Mouse (Mus musculus): ENCODE results near the gene 1700086D15Rik. TPM values are rescaled to one million over a fixed set of nuclear protein-coding genes. Genes with fewer than 3 reads are reported as not detected.

Gene 1700086D15Rik
- 1 to 10 TPM; 1.9 to 3.9 (median 3.0) TPM for total RNA-seq (2022)

DNA sequence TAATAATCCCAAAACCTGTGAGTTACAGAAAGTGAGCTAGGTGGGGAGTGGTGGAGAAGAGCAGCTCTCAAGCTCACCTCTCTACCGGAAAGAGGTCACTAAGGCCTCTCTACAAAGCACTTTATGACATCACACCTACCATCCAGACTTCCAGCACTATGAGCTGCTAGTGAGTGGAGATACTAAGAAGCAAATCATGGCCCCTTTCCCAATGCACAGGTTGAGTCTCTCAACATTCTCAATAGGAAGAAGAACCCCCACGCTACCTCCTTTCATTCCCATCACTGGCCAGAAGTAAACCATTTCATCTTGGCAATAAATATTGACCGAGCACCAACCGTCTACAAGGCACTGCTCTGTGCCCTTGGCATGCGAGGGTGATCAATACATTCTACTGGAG, at the start of gene 1700086D15Rik:
Gene 1700086D15Rik, minus strand, starts transcription at position 101 of the 400 bp plus-strand sequence.
- no peak for DNase-seq (ENCODE audit: low spot score in 2 of 2)

DNA sequence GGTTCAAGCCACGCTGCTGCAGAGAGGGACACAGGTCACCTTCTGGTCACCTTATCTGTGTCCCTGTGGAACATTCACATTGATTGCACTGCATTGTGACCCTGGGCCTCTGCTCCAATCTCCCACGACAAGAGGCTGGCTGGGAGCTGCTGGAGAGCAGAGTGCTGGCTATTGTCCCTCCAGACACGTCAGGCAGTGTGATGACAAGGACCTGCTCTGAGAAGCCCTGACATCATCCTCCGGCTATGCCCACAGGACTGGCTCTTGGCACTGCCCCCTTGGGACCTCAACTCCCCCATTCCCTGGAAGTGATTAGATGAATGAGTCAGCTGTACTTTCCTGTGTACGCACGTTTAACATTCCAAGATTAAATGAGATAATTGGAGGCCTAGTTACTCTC, 49.8 kb upstream of the 1700086D15Rik start:
- no peak for DNase-seq (ENCODE audit: low spot score in 2 of 2)

DNA sequence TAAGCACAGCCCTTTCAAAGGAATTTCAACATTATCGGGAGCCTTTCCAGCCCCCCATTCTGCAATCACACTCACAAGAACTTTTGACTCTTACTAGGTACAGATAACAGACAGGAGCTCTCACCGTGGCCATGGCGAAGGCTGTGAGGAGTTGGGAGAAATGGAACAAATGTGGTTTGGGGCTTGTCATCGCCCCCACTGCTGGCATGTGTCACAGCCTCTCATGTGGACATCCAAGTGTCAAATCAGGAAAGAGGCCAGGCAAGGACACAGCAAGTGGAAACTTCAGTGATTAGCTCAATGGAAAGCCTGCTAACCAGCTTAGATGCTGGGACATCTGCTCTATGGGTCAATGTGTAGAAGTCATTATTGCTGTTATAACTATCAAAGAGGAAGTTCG, 45.6 kb upstream of the 1700086D15Rik start:
- DNase-seq (ENCODE audit: low spot score in 2 of 2): no peak

DNA sequence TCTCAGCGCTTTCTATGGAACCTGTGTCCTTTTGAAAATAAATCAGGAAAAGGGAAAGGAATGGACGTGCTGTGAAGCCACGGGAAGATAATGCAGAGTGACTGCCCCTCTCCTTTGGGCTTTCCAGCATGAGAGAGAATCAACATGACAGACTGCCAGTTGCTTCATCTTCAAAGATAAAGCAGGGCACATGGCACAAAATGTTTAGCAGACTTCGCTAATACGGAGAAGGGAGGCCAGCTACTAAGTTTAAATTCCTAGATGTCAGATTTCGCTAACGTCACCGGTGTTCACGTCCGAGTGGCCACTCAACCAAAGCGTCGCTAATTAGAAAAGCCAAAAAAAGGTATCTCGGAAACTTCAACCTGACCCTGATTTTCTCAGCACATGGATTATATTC, 45.0 kb upstream of the 1700086D15Rik start:
- DNase-seq (ENCODE audit: low spot score in 2 of 2): no peak

DNA sequence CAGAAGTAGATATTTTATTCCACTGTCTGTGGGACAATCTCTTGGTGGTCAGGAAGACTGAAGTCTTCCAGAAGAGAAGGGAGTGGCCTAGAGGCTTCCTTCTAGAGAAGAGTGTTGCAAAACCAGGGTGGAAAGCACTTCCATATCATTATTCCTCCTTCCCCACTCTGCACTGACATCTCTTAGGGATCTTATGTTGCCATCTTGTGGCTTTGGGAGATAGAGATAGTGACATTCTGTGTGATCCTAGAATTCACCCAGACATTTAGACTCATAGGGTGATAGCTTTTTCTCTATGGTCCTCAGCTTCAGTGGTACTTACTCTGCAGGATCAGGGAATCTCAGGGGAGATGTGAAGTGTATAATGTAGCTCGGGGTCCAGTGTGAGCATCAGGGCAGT, 43.3 kb upstream of the 1700086D15Rik start:
- no peak for DNase-seq (ENCODE audit: low spot score in 2 of 2)

DNA sequence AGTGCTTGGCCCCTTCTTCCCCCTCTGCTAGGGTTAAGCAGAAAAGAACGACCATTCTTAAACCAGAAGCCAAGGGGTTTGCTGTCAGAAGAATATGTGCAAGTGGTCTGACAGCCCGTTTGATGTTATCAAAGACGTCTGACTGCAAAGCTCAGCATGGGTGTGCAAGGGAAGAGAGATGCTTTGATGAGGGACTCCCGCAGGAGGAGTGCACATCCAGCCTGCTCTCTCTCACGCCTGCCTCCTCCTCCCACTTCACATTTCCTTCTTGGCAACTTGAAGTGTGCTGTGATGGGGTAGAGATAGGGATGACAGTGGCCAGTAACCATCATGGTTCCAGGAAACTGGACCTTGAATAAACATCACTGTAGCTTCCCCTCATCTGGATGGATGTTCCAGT, 42.5 kb upstream of the 1700086D15Rik start:
- no peak for DNase-seq (ENCODE audit: low spot score in 2 of 2)

DNA sequence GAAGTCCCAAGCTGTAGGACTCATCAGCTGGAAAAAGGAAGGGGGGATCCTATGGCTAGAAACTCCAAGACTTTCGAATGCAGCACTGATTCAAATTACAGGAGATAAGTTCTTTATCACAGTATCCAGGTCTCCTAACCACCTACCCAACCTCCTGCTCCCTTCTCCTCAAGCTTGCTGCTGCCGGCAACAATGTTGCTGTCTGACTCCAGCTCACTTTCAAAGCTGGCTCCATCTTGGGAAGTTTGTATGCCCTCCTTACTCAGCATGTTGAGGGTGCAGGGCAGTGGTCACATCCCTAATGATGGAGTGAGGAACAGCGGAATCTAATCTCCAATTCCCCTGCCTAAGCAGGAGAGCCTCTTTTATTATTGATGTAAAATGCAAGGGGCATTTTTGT, 38.3 kb upstream of the 1700086D15Rik start:
- DNase-seq (ENCODE audit: low spot score in 2 of 2): no peak

DNA sequence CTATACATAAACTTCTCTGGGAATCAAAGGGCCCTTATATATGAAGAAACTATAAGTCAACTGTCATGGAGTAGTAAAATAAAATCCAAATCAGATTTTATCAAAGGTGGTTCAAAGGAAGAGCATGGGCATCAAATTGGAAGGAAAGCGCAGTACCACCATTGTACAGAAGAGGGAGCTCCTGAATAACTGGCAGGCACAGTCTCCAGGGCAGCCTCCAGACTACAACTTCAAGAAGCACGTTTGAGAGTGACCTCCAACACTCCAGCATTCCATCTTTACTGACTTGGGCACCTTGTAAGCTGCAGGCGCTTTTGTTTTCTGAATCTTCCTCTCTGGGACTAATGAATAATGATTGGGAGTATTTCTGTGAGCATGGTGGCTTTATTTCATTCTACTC, 37.6 kb upstream of the 1700086D15Rik start:
- peak; percentile 34 to 41 for DNase-seq (ENCODE audit: low spot score in 2 of 2)

DNA sequence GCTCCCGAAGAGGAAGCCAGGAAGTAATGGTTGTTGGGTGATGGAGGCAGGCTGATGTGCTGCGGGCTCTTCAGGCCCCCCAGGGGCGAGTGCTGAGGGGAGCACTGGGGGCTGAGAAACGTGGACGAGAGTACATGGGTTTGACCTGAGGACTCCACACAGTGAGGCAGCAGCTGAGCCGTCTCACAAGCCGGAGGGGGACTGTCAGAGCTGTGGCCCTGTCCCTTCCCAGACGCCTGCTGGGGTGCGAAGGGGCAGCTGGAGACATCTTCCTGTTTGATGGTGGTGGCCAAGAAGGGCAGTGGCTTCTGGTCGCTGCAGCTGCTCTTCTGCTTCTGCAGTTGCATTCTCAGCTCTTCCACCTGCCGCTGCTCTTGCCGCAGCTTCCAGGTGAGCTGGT, 27.3 kb upstream of the 1700086D15Rik start:
- no peak for DNase-seq (ENCODE audit: low spot score in 2 of 2)

DNA sequence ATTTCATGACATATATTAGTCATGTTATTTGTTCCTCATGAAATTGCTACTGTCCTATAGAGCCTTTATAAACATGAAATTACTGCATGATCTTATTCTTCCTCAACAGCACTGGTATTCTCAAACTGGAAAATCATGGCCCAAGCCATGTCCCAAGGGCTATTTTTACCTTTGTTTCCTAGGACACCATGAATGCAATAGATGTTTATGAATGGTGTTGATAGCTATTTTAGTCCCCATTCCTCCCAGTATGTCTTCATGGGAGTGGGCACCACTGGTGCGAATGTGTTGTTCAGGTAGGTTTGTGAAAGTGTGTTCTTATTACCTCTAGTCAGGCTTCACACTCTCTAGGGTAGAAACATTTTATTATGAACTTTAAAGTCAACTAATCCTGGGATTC, 25.4 kb upstream of the 1700086D15Rik start:
- DNase-seq (ENCODE audit: low spot score in 2 of 2): no peak

DNA sequence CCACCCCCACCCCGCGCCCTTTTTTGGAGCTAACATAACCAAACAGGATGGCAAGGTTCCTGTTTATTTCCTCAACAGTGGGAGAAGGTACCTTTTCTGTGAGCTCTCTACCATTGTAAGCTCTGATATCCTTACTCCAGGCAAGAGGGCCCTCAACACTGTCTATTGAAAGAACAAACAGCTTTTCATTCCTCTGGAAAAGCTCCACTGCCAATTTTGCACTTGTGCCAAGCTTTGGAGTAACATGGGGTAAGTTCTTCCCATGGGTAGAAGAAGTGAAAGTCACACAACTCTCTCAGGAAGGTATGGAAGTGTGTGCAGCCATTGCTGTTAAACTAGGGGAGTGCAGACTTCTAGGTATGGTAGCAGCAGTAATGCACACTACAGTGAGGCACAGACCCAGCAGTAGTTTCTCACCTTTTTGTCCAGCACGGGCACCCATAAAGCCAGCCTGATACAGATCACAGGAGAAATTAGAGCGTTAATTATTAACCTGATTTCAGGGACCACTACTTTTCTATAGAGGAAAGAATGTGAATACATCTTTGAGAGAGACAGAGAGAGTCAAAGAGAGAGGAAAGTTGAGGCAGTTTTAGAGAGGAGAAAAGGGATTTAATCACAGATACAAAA, 10.5 kb upstream of the 1700086D15Rik start:
- no peak for DNase-seq (ENCODE audit: low spot score in 2 of 2)

DNA sequence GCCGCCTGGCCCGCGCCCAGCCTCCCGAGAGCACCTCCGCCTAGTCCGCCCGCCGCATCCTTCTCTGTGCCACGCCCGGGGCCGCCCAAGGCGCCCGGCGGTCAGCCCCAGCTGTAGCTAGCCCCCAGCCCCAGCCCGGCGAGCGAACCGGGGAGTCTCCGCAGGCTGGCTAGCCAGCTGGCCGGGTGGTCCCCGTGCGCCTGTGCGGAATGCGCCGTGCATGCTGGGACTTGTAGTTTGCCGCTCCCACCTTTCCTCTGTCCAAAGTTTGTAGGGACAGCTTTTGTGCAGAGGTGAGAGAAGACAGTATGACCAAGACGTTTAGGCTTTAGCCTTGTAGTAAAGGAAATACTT, 3.1 kb upstream of the 1700086D15Rik start, which contains the start of gene Arhgap44:
Gene Arhgap44, minus strand, starts transcription at position 195 of the 354 bp plus-strand sequence.
- peak; percentile 57 for DNase-seq (ENCODE audit: low spot score in 2 of 2)

DNA sequence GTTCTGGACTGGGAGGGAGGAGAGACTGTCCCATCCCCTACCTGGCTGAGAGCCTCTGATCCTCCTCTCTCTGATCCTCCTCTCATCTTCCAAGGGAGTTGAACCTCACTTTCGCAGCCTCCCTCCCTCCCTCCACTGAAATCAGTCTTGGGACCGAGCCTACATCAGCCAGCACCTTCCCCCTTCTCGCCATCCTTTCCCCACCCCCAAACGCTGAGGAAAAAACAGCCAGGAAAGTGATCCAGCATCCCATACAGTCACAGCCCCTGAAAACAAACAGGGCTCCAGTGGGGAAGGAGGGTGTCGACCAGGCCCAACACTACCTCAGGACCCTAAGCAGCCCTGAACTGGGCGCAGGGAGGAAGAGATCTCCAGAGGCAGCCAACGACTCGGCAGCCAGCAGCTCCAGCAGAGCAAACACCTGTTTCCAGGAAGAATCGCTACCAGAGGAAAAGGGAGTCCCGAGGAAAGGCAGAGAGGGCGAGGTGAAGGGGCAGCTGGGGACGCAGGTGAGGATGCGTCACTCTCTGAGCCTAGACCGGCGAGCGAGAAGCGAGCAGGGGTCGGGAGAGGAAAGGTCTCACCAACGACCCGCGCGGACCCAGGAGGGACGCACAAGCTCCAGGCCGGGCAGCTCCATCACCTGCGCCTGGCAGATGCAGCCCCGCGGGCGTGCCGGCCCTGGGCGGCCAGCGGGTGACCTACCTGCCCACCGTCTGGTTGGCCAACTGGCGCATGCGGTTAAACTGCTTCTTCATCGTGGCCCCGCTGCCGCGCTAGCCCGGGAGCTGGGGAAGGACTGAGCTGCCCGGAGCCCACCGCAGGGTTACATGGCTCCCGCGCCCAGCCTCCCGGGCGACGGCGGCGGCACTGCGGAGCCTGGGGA, 2.4 kb upstream of the 1700086D15Rik start:
- peak; percentile 28 to 29 for DNase-seq (ENCODE audit: low spot score in 2 of 2)

DNA sequence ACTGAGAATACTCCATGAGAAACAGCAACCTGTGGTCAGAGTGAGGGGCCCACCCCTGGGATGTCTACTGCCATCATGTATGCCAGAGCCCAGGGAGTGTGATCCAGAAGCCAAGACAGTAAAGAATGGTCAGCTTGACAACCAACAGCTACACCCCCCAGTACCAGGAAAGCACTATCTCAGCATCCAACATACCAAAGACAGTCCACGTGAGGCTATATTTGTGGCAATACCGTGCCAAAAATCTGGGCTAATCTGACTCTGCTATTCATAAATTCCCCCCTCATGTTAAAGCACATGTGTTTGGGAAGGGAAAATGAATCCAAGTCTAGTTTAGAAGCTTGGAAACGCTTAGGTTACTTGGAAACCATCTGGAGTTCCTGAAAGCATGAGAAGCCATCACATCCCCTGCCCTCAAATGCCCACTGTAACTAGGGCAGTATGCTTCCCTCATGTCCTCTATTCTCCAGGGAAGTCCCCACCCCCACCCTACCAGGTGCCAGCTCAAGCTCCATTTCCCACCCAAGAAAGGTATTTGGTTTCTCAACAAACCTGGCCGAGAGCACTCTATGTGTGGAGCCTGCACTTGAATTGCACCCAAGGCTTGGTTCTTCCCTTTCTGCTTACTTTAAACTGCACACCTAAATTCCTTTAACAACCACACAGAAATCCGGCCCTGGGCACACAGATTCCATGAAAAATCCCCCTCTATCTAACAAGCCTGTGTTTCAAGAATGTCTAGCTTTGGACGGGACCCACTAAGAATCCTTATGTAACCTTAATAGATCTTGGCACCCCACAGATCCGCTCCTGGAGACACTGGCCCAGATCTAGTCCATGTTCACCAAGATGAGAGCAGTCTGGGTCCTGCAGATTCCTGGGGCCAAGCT, 1.5 kb upstream of the 1700086D15Rik start:
- peak in 1 of 2 experiments; percentile 18 for DNase-seq (ENCODE audit: low spot score in 2 of 2)

DNA sequence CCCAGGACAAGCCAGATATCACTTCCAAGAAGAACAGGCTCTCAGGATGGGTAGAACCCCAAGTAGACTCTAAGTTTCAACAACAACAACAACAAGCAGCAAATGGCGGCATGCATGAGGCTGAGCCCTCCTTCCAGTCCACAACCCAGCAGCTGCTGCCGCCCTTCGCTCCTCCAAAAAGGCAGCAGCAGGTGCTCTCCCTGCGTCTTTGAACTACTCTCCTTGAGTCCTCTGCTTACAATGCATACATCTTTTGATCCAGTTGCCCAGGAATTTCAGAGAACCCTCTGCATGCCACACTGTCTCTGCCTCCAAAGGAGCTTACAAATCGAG, 1.1 kb downstream of the 1700086D15Rik start:
- DNase-seq (ENCODE audit: low spot score in 2 of 2): no peak

DNA sequence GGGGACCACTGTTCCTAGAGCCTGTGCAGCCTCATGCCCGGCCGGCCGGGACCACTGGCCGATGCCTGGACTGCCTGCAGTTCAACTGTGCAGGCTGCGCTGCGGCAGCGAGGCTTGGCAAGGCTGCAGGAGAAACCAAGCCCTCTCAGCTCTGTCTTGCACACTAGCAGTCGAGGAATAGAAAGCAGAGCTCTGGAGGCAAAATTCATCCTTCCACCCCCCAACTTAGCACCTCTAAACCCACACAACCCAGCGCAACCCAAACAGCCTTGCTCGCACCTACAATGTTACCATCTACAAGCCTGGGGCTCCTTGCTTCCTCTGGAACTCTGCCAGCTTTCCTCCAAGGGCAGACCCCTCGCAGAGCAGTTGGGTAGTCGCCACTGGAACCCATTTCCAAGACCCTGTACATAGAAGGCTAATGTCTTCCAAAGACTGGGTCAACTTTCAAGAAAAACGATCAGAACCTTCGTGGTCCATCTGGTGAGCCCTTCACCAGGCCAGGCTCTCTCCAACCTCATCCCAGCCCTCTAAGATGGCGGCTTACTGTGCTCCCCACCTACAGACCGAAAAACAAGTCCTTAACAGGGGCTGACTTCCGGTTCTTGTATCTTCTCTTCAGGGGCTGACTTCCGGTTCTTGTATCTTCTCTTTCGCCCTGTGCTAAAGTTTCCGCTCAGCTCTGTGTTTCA, 1.6 kb downstream of the 1700086D15Rik start:
- no peak for DNase-seq (ENCODE audit: low spot score in 2 of 2)

DNA sequence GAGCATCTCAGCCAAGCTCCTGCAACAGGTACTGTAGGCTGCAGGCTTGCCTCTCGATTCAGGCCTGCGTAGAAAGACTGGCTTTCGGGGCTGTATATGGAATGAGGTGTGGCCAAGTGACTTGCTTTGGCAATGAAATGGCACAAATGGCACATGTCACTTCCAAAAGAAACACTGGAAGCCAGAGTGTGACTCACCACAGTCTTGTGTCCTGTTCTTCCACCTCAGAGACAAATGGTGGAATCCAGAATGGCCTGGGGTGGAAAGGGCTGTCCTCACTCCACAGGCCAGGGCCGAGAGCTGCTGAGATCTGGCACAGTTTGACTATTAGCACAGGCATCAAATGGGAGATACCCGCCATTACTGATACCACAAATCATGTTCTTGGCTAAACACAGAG, 6.7 kb downstream of the 1700086D15Rik start:
- DNase-seq (ENCODE audit: low spot score in 2 of 2): no peak

DNA sequence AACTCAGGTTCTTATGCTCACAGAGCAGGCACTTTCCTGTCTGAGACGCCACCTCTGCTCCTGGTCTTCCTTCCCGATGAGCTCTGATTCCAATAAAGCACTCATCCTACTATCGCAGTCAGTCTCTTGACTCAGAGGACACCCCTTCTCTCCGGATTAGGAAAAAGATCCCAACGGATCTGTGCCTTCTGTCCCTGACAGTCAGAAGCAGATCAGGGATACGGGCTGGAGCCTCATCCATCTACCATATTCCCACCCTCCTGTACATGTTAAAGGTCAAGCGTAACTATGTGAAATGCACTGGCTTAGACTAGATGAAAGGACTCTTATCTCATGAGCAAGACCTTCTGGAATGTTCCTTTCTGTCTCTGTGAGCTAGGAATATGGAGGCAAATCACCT, 11.2 kb downstream of the 1700086D15Rik start:
- DNase-seq (ENCODE audit: low spot score in 2 of 2): no peak

DNA sequence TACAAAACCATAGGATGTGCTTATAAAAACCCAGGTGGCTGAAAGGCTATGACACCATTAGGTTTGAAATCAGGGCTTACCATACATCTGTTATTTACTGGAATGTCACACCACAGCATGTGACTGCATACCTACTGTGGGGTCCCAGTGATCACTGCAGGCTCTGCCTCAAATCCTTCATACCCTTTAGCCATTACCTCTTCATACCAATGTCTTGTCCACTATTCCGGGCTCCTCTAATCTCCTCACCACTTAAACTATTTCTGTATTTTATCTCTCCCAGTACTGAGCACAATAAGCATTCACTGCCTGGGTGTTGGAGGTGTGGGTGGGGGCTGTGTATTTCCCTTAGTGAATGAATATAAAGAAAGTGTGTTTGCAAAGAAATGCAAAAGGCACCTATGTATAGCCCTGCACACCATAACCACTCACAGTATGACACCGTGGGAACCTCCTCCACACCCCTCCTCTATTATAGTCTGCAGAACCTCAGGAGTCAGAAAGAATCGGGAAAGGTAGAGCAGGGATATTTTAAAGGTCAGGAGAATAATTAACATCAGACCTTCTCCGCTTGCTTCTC, 16.8 kb downstream of the 1700086D15Rik start:
- DNase-seq (ENCODE audit: low spot score in 2 of 2): no peak

DNA sequence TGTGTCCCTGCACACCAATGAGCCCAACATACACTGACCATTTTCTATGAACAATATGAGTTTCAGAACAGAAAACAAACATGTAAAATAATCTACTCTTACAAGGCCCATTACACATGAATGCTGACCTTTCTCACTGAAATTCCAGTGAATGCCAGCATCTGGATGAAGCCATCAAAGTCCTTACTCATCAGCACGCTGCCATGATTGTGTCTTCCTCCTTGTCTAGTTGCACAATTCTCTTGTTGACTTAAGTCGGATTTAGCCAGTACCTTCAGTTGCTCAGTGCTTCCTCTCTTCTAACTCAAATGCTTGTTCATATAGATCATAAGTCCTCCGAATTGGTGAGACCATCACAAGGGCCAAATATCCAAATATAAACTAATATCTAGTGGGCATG, 20.7 kb downstream of the 1700086D15Rik start:
- DNase-seq (ENCODE audit: low spot score in 2 of 2): no peak

DNA sequence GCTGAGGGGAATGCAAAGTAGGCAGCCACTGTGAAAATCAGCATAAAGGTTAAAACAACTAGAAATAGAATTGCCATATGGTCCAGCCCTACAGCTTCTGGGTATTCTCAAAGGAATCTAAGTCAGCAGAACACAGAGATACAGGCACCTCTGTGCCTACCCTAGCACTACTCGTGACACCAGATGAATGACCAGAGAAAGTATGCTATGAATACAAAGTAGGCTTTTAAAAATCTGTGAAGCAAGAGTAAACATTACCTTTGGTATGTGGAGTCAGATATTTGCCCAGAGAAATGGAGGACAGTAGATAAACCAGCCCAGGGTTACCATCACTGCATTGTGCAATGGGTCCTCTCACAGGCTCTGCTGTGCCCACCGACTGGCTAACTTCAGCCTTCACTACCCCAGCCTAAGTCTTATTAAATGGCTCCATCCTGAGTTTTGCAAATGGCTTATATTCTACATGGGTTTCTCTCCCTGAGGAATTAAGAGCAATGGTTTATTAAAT, 22.5 kb downstream of the 1700086D15Rik start:
- DNase-seq (ENCODE audit: low spot score in 2 of 2): no peak
